Mouse (Mus musculus) heart, adult 8-10 months (tissue): ENCODE data around the gene Zbtb48. TPM values are rescaled to one million over a fixed set of nuclear protein-coding genes. Genes with fewer than 3 reads are reported as not detected.

Source experiments
- DNase-seq: peaks from one replicate; pipeline ENCODE4 v3.0.0; 2022; ENCODE audit warnings: low spot score
- total RNA-seq, 4 experiments: library from RNA; stranded (reverse); gene quantifications; 2 replicates each; pipeline ENCODE4 v1.2.4; 2022

Gene Zbtb48
- total RNA-seq, 4 experiments from 2014 or later = 3.8 to 5.7 (median 5.0) TPM

- DNase-seq = no peak
Observed at GRCm38 (mm10) chr4:152001335-152001734, 26.1 kb downstream of the Zbtb48 start.

GRCm38 (mm10) chr4:152000906-152001305 is 26.6 kb downstream of the Zbtb48 start:
- no peak for DNase-seq

DNA sequence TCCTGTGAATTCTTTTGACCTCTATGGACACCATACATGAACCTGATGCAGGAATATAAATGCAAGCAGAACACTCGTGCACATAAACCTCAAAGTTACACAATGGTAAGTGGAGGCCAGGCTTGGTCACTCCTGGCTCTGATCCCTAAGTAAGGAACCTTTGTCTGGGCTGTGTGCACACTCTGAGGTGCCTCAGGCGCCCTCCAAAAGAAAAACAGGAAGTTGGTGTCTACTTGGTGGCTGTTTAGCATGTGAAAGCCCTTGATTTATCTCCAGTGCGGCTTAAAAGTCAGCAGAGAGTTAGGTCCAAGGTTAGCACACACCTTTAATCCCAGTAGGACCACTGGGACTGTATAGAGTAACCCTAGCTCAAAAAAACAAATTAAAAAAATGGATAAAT is 28.0 kb downstream of the Zbtb48 start:
- DNase-seq = no peak

DNA sequence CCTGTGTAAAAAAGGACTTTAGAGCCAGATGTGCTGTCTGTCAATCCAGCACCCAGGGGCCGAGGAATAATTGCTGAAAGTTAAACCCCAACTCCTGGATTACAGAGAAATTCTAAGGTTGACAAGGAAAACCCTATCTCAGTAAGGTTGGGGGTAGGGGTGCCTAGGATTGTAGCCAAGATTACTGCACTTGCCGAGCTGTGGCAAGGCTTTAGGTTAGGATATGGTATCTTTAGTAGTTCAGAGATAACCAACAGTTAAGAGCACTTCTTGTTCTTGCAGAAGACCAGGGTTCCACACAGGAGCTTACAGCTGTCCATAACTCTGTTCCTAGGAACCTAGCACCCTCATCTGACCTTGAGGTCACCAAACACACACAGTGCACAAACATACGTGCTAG is 29.8 kb downstream of the Zbtb48 start:
- no peak for DNase-seq

DNA sequence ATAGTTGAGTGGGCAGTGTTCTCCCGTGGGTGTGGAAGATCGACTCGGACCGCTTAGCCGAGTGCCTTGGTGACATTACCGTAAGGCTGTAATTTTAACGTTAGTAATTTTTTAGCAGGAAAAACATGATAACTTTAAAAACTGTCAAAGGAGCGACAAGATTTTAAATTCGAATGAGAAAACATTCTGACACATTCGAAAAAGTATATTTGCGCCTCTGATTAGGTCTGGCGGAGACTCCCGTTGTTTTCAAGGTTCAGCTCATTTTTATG is 30.6 kb downstream of the Zbtb48 start:
- no peak for DNase-seq

- DNase-seq = peak; percentile 98
Observed at GRCm38 (mm10) chr4:151996173-151996950, 31.1 kb downstream of the Zbtb48 start, which contains the start of gene Phf13. Phf13 (minus strand) TSS chr4:151996258.

GRCm38 (mm10) chr4:151995371-151996172 is 31.9 kb downstream of the Zbtb48 start:
- no peak for DNase-seq

DNA sequence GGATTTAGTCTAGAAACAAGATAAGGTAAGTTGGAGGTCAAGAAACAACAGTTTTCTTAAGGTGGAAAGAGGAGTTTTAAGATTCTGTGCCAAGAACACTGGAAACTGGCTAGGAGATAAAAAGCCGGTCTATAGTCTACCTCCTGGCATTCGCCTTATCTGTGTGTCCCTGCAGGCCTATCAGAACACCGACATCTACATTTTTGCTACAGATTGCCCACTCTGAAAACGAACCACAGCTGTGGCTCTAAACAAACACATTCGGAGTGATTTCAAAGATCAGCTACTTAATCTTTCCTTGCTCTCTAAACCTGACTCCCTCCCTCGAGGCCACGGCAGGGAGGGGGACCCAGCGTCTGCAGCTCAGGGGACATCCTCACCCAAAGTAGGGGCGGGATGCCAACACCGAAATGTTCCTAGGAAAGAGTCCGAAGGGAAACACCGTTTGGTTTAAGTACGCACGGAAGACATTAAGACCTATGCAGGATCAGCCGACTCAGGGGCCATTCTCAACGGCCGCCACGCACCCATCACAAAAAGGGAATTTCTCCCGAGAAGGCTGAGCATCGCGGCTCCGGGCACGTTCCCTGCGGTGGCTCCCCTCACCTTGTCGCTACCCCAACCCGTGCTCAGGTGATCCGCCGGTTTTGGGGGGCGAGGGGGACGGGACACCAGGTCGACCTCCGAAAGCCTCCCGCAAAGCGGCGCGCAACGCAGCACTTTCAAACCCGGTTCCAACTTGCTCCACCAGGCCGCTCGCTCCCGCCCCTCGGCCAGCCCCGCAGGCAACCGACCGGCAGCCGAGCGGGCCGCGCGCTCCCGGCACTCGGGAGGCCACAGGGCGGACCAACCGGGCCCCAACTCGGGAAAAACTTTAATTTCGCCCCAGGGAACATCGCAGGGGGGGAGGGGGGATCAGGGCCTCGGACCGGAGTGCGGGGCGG is 33.0 kb downstream of the Zbtb48 start:
- no peak for DNase-seq

GRCm38 (mm10) chr4:151993035-151993434 is 34.4 kb downstream of the Zbtb48 start:
- DNase-seq = no peak

GRCm38 (mm10) chr4:151992091-151992490 is 35.4 kb downstream of the Zbtb48 start:
- DNase-seq = no peak

GRCm38 (mm10) chr4:151989110-151989488 is 38.4 kb downstream of the Zbtb48 start:
- DNase-seq = no peak

DNA sequence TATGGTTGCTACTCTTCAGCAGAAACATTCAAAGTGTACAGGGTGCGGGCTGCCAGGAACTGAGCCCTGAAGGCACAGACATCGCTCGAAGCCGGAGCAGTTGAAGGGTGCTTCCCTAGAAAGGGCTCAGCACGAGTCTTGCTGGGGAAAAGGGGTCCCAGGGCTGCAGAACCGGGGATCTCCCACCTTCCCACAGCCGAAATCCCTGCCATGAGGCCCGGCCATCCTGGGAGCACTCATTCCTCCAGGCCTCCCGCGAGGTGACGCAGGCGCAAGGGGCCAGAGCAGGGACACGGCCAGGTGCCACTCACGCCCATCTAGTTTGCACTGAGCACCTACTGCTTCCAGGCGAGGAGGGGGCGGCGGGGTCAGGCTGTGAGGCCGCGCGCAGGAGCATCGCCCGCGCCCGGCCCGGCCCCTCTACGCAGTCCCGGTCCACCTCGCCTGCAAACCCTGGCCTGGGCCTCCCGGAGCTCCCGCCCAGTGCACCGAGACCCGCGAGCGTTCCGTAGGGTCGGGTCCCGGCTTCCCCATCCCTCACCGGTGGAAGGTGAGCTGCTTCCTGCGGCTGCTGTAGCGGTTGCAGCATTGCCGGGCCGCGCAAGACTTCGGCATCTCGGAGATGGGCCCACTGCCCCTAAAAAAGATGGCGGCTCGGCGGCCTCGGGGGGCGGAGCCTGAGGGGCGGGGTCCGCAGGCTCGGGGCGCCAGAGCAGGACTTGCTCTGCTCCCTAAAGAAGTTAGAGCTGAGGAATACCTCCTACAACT is 38.9 kb downstream of the Zbtb48 start, which contains the start of gene Thap3:
Gene Thap3 (minus strand): TSS at position 656 of the 768 bp plus-strand sequence.
- DNase-seq = peak; percentile 80

DNA sequence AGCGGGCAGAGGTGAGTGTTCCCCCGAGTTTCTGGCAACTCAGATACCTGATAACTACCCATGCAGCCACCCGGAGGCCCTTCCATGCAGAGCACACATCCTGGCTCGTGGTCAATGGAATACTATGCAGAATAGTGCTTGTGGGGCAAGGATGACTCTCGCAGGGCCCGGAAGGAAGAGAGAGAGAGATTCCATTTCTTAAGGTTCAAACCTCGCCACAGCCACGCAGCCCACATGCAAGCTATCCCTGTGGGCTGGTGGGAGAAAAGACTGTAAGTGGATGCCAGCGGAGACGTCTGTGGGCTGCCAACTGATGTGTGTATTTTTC is 39.5 kb downstream of the Zbtb48 start:
- DNase-seq = no peak

GRCm38 (mm10) chr4:151986650-151987049 is 40.8 kb downstream of the Zbtb48 start:
- no peak for DNase-seq

DNA sequence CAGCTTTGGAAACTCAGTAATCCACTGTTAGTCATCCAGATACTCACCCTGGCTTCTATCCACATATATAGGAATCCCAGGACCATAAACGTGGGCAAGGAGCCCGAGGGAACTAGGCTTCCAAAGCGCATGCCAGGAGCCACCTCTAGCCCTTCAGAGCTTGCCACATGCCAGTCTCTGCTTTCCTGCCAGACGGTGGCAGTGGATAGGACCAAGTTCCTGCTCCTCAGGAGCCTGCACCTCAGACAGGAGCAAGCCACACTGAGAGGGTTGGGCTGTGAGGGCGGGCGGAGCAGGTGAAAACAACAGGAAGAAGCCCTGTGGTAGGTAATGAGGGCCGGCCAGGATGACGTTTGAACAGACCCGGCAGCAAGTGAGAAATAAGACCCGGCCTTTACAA is 41.6 kb downstream of the Zbtb48 start:
- no peak for DNase-seq

GRCm38 (mm10) chr4:151983560-151983959 is 43.9 kb downstream of the Zbtb48 start:
- DNase-seq = no peak

- DNase-seq = no peak
Observed at GRCm38 (mm10) chr4:151983043-151983442, 44.4 kb downstream of the Zbtb48 start.

- DNase-seq = peak; percentile 81
Observed at GRCm38 (mm10) chr4:151981363-151981762, 46.1 kb downstream of the Zbtb48 start.

DNA sequence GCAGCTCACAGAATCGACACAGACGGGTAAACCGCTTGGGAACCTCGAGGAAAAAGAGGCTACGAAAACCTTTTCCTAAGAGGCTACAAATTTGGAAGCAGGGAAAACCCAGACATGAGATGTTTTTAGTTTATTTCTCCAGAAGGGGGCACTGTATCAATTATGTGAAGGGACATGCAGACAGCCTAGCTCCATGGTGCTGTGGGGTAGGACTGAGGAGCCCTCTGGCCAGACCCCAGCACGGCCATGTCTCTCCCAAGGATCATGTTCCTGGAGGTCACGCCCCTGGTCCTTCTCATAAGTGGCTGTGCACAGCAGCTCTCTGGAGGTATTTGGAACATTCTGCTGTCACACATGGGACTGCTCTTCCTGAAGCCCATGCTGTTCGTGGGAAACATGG is 46.8 kb downstream of the Zbtb48 start:
- DNase-seq = no peak

DNA sequence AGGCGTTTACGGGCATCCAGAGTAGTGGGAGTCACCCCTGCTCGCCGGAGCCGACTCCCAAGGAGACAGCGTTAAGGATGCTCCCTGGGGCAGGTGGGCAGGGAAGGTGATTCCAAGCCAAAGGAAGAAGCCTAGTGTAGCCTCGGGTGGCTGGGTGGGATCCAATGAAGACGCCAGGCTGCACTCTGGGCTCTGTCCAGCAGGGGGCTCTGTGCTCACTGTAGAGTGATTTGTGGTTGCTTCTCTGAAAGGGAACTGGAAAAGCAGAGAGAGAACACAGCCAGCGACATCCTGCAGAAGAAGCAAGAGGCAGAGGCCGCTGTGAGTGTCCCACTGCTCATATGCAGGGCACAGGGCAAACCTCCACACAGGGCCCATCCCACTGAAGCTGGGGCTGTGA is 49.7 kb downstream of the Zbtb48 start:
- DNase-seq = peak; percentile 85

DNA sequence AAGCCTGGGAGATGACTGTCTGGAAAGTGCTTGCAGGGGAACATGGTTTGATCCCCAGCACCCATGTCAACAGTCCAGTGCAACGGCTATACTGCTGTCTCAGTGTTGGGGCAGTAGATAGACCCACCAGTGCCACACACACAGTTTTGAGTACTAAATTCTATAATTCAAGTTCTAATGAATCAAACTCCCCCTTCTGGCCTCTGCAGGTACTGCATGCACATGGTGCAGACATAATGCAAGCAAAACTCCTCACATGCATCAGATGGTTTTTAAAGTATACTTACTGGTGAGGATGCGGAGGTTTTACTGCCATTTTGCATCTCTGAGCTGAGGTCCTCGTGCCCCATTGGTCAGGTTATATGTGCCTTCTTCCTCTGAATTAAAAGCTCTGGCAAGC is 52.0 kb downstream of the Zbtb48 start:
- no peak for DNase-seq
